Mouse (Mus musculus): ENCODE results near the gene Olfr288.

- TF ChIP-seq CTCF (IDR thresholded peaks at IDR 0.05; ENCODE audit: insufficient read depth, low read depth, low read length) (no peak), POLR2A (IDR thresholded peaks at IDR 0.05; ENCODE audit: insufficient read depth, low read depth, low read length) (no peak)
These were observed 23.2 kb downstream of the Olfr288 start for GRCm38 (mm10) chr15:98172113-98172512.
